Mouse (Mus musculus): ENCODE data around the gene Cops2. TPM values are rescaled to one million over a fixed set of nuclear protein-coding genes. Genes with fewer than 3 reads are reported as not detected.

Cops2 gene
- total RNA-seq, 2 experiments from 2014 or later = 82.8 to 85.5 TPM

DNA sequence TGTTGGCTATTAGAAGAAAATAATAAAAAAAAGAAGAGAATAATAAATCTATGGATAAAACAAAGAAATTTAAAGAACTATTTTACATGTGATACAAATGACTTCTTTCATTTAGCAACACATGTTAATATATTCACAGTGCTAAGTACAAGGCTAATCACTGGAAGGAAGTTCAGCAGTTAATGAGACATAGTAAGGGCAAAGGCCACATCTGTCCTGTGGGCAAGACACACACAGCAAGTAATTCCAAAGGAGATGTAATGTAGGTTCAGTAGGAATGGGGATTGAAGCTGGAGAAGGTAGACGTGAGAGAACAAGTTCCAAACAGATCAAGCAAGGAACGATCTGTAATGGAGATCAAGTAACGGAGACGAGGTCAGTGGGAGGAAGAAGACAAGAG, 74.5 kb downstream of the Cops2 start:
- intact Hi-C loops (cut with DNase I) = loop anchor here (5.0 kb wide), 1 partner anchor 112 kb away; the partner anchor contains the start of gene Eid1
- no peak for DNase-seq

DNA sequence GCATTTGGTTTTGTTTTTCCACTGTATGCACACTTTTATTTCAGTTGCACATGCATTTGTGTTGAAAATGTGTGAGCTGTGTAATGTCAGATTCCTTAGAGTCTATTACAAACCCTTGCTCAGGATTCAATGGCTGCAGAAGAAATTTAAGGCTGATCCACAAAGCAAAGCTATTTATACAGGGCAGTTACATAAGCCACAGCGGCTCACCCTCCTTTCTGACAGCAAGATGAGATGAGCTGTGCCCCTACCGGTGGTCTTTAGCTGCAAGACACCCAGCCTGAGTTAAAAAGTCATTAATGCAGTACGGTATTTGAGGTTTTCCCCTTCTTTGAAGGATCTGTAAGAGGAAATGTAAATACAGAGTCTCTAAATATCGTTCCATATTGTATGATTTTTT, 75.1 kb downstream of the Cops2 start:
- DNase-seq = no peak
- intact Hi-C loops (cut with DNase I) = loop anchor here (2.0 to 5.0 kb wide), 2 partner anchors 75 to 112 kb away; partner anchors contain the start of genes Cops2, Eid1 and Galk2

DNA sequence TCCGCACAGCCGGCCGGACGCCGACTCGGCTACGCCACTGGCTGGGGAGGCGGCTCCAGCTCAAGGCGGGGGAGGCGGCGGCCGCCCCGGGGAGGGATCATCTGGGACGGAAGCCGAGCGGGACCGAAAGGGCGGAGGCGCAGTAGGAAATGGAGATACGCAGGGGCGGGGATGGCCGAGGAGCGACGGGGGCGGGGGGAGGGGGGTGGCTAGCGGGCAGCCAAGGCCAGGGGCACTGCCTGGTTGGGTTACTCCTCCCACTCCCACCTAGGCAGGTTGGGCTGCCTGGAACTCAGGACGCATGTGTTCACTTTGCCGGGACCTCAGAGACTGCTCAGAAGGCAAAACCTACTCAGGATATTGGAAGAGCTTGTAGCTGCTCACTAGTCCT, 76.2 kb downstream of the Cops2 start, which contains the start of gene Secisbp2l:
Gene Secisbp2l (minus strand): TSS at position 152 of the 391 bp plus-strand sequence.
- DNase-seq = peak; percentile 97
- intact Hi-C loops (cut with DNase I) = loop anchor here (2.0 to 5.0 kb wide), 2 partner anchors 76 to 110 kb away; partner anchors contain the start of genes Cops2, Eid1 and Galk2

GRCm38 (mm10) chr2:125781978-125782718, 76.8 kb downstream of the Cops2 start:
- DNase-seq = no peak
- intact Hi-C loops (cut with DNase I) = loop anchor here (2.0 to 5.0 kb wide), 2 partner anchors 77 to 110 kb away; partner anchors contain the start of genes Cops2, Eid1 and Galk2

- intact Hi-C loops (cut with DNase I) = loop anchor here (5.0 kb wide), 1 partner anchor 109 kb away; the partner anchor contains the start of gene Eid1
- DNase-seq = no peak
Measured at GRCm38 (mm10) chr2:125781006-125781405, 77.9 kb downstream of the Cops2 start.

Other genes starting within 250 kb of the Cops2 start
- gene Cep152, start 234.0 kb downstream of the Cops2 start, total RNA-seq (2021) = 1 to 10 TPM; 2.3 to 2.4 TPM
- gene Eid1, start 186.0 kb downstream of the Cops2 start, total RNA-seq (2021) = 10 to 100 TPM; 73.4 to 85.2 TPM
- gene Shc4, start 135.0 kb downstream of the Cops2 start, total RNA-seq (2021) = under 1 TPM; 0.77 TPM
- gene Secisbp2l, start 76.3 kb downstream of the Cops2 start, total RNA-seq (2021) = 10 to 100 TPM; 35.2 to 35.9 TPM
- gene Galk2, start within 50 bp of the Cops2 start, total RNA-seq (2021) = 10 to 100 TPM; 17.5 to 19.2 TPM
- gene Fgf7, start 175.5 kb upstream of the Cops2 start, total RNA-seq (2021) = under 1 TPM; 0.64 to 0.81 TPM